Mouse (Mus musculus) G1E (cell line): ENCODE results near the gene Zeb2. TPM values are rescaled to one million over a fixed set of nuclear protein-coding genes. Genes with fewer than 3 reads are reported as not detected.

Experiments used
- ATAC-seq: 2 replicates; pipeline ENCODE4 v1.8.0; 2016; ENCODE audit warnings: mild to moderate bottlenecking; ENCODE audit not compliant: insufficient number of reproducible peaks, poor library complexity, low FRiP score, severe bottlenecking; ENCODE audit errors: extremely low read depth
- DNase-seq: peaks from one replicate; pipeline ENCODE4 v3.0.0; 2012; ENCODE audit warnings: low spot score
- H3K27me3 ChIP-seq: 2 replicates; pipeline ENCODE4 v1.6.1; 2012; ENCODE audit warnings: mild to moderate bottlenecking, low read length, inconsistent platforms; ENCODE audit not compliant: insufficient read depth
- H3K36me3 ChIP-seq: replicated peaks from 2 replicates; pipeline ENCODE3; 2012; ENCODE audit warnings: mild to moderate bottlenecking, inconsistent platforms
- H3K4me1 ChIP-seq: 2 replicates; pipeline ENCODE4 v1.6.1; 2012; ENCODE audit warnings: low read depth, low read length, inconsistent platforms, mixed read lengths; ENCODE audit not compliant: insufficient read depth
- H3K4me3 ChIP-seq: 2 replicates; pipeline ENCODE4 v1.5.1; 2012; ENCODE audit warnings: low read depth, mild to moderate bottlenecking, inconsistent platforms, low read length, moderate library complexity, mixed read lengths
- H3K9me3 ChIP-seq: replicated peaks from 2 replicates; pipeline ENCODE4 v1.6.1; 2012; ENCODE audit warnings: inconsistent platforms
- CTCF ChIP-seq: IDR thresholded peaks from 2 replicates; pipeline ENCODE4 v1.5.1; 2012; ENCODE audit warnings: low read depth, low read length, inconsistent platforms, mixed read lengths
- GATA1 ChIP-seq: IDR thresholded peaks from 2 replicates; pipeline ENCODE4 v1.6.1; 2012; ENCODE audit warnings: borderline replicate concordance, low read length, inconsistent platforms, mixed read lengths
- GATA2 ChIP-seq: IDR thresholded peaks from 2 replicates; pipeline ENCODE4 v1.6.1; 2012; ENCODE audit warnings: low read depth, low read length, inconsistent platforms, borderline replicate concordance
- POLR2AphosphoS5 ChIP-seq: IDR thresholded peaks from 2 replicates; pipeline ENCODE4 v1.6.1; 2012; ENCODE audit warnings: low read depth, low read length, inconsistent platforms; ENCODE audit not compliant: insufficient replicate concordance
- TAL1 ChIP-seq: conservative IDR thresholded peaks from 2 replicates; pipeline ENCODE4 v1.6.1; 2012; ENCODE audit warnings: low read depth, low read length, inconsistent platforms, mixed read lengths
- polyA plus RNA-seq: library from polyadenylated mRNA; stranded (reverse); fragments of >175 nt; gene quantifications from 2 replicates; pipeline ENCODE4 v1.2.3, GENCODE M21; 2012
- total RNA-seq, 2 experiments: library from RNA; stranded (forward) in 1 of 2; stranded (reverse) in 1 of 2; fragments of 200-1000 nt in 1 of 2; fragments of >200 nt in 1 of 2; fragmentation: Nextera tagmentation in 1 of 2; gene quantifications; 2 replicates each; pipeline ENCODE4 v1.2.3; 2014 to 2017

Gene Zeb2
- total and polyA plus RNA-seq, 3 experiments: 5.6 to 216 (median 79.0) TPM

DNA sequence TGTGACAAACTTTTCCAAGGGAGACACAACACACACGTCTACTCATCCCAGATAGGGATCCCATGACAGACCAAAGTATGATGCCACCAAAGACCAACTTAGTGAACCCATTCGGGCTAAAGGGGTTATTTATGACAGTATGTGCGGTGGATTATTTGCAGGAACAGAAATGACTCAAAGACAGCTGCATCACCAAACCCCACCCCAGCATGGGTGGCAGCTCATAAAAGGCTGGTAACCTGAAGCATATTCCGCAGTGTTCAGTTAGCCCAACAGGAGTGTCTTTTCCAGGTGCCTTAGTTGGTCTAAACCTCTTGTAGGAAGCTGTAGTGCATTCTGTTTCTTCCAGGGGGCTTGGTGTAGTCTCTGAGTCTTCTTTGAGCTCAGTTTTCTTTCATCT is 16.0 kb upstream of the Zeb2 start:
- H3K27me3 ChIP-seq: 0 out of 2 replicates have a peak, but pooled peaks cover 2% of the 10 kb centered on the region

GRCm38 (mm10) chr2:45130461-45131156 is 13.4 kb upstream of the Zeb2 start:
- ATAC-seq (no peak), DNase-seq (no peak)
- no peaks in the 10 kb centered on the region for H3K36me3 ChIP-seq
- no peak for TF ChIP-seq TAL1
- no peak for TF ChIP-seq GATA1
- TF ChIP-seq CTCF: no peak
- TF ChIP-seq POLR2AphosphoS5: no peak
- TF ChIP-seq GATA2: no peak
- H3K27me3 ChIP-seq: 0 out of 2 replicates have a peak, but pooled peaks cover 2% of the 10 kb centered on the region
- H3K9me3 ChIP-seq: no peaks in the 10 kb centered on the region
- H3K4me3 ChIP-seq: no peak overlapping the region
- no peaks in the 10 kb centered on the region for H3K4me1 ChIP-seq

More for the DNA sequence above, 16.0 kb upstream of the Zeb2 start:
- TF ChIP-seq POLR2AphosphoS5: no peak
- TF ChIP-seq GATA2: no peak
- TF ChIP-seq GATA1: no peak
- no peak for TF ChIP-seq CTCF
- no peak for TF ChIP-seq TAL1
- DNase-seq (no peak), ATAC-seq (no peak)
- no peaks in the 10 kb centered on the region for H3K36me3 ChIP-seq
- H3K4me1 ChIP-seq: peaks cover 6% of the 10 kb centered on the region
- H3K9me3 ChIP-seq: no peaks in the 10 kb centered on the region
- no peak overlapping the region for H3K4me3 ChIP-seq

DNA sequence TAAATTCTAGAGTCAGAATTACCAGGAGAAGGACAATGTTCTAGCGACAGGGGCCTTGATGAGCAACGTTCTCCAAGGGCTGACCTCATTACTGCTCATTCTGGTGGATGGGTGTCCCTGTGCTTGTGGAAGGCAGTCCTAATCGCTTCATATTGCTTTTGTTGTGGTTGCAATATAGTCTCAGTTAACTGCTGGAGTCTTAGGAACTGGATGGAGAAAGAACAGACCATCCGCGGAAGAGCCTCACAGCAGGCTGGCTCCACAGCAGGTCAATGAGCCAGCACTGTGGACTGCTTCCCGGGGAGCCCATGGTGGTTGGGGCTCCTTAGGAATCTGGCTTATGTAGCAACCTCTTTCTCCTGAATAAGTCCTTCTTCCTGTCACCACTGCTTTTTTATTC is 12.4 kb upstream of the Zeb2 start:
- Histone ChIP-seq H3K36me3 (no peaks in the 10 kb centered on the region), H3K9me3 (no peaks in the 10 kb centered on the region), H3K27me3 (0 out of 2 replicates have a peak, but pooled peaks cover 2% of the 10 kb centered on the region), H3K4me3 (no peak overlapping the region), H3K4me1 (no peaks in the 10 kb centered on the region)
- ATAC-seq (no peak), DNase-seq (no peak)
- TF ChIP-seq TAL1 (no peak), GATA1 (no peak), POLR2AphosphoS5 (no peak), CTCF (no peak), GATA2 (no peak)

DNA sequence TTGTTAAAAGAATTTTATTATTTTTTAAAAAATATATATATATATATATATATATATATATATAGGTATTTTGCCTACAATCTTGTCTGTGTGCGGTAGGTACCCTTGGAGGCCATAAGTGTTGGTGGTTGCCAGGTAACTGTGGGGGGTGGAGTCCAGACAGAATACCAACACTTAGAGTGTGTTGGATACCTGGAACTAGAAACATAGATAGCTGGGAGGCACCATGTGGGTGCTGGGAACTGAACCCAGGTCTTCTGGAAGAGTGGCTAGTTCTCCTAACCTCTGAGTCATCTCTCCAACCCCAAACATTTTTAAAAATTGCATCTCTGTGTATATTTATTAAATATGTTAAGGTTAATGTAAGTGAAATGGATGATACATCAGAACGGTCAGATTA is 11.5 kb upstream of the Zeb2 start:
- Histone ChIP-seq H3K36me3 (no peaks in the 10 kb centered on the region), H3K4me1 (no peaks in the 10 kb centered on the region), H3K9me3 (no peaks in the 10 kb centered on the region), H3K27me3 (0 out of 2 replicates have a peak, but pooled peaks cover 2% of the 10 kb centered on the region), H3K4me3 (no peak overlapping the region)
- DNase-seq: no peak
- ATAC-seq: no peak
- TF ChIP-seq GATA2: no peak
- TF ChIP-seq POLR2AphosphoS5: no peak
- TF ChIP-seq TAL1: no peak
- no peak for TF ChIP-seq CTCF
- TF ChIP-seq GATA1: no peak

DNA sequence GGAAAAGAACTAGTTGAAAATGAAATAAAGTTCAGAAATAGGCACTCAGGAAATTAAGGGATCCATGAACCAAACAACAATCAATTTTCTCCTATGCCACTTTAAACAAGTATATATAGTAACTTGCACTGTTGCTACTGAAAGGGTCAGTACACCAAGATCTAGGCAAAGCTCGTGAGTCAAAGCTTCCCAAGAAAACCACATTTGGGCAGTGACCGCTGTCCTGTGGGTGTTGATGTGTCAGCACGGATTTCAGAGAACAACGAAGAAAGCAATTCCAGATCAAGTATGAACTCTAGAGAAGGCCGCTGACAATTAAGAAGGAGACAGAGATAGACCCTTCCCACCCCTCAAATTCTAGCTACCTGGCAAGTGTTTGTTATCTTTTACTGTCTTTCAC is 9.2 kb upstream of the Zeb2 start:
- H3K27me3 ChIP-seq: 0 out of 2 replicates have a peak, but pooled peaks cover 2% of the 10 kb centered on the region
- no peak for DNase-seq
- H3K4me3 ChIP-seq: no peak overlapping the region
- no peaks in the 10 kb centered on the region for H3K4me1 ChIP-seq
- no peaks in the 10 kb centered on the region for H3K9me3 ChIP-seq
- H3K36me3 ChIP-seq: no peaks in the 10 kb centered on the region
- no peak for TF ChIP-seq CTCF
- no peak for ATAC-seq

GRCm38 (mm10) chr2:45125181-45125580 is 8.0 kb upstream of the Zeb2 start:
- DNase-seq (no peak), ATAC-seq (no peak)
- Histone ChIP-seq H3K36me3 (no peaks in the 10 kb centered on the region), H3K4me3 (no peak overlapping the region), H3K27me3 (0 out of 2 replicates have a peak, but pooled peaks cover 2% of the 10 kb centered on the region), H3K9me3 (no peaks in the 10 kb centered on the region), H3K4me1 (no peaks in the 10 kb centered on the region)
- no peak for TF ChIP-seq GATA2

GRCm38 (mm10) chr2:45123490-45123889 is 6.3 kb upstream of the Zeb2 start:
- H3K27me3 ChIP-seq: no peaks in the 10 kb centered on the region
- TF ChIP-seq CTCF (no peak), TAL1 (no peak), GATA1 (no peak), POLR2AphosphoS5 (no peak), GATA2 (no peak)
- no peaks in the 10 kb centered on the region for H3K4me1 ChIP-seq
- ATAC-seq (no peak), DNase-seq (no peak)
- H3K4me3 ChIP-seq: no peak overlapping the region
- H3K36me3 ChIP-seq: no peaks in the 10 kb centered on the region
- H3K9me3 ChIP-seq: no peaks in the 10 kb centered on the region
